Mouse (Mus musculus): ENCODE data around the gene Nr5a1.
A peak's percentile ranks its signal among the peaks of the same experiment; 100 is the strongest.

Gene Nr5a1

GRCm38 (mm10) chr2:38647201-38647606, 67.1 kb downstream of the Nr5a1 start:
- DNase-seq: peak; percentile 31

- DNase-seq: peak; percentile 56
These were observed 68.4 kb downstream of the Nr5a1 start for GRCm38 (mm10) chr2:38645936-38646335.

- peak; percentile 82 for DNase-seq
These were observed 70.5 kb downstream of the Nr5a1 start, which contains the start of gene Psmb7 for GRCm38 (mm10) chr2:38643625-38644427. Psmb7 (minus strand) TSS chr2:38644087.

All from cerebellum, adult 11 months (tissue).